Mouse (Mus musculus): Measurements from ENCODE around the gene Elmod3.

Gene Elmod3

GRCm38 (mm10) chr6:72597956-72598753, at the start of gene Elmod3, which contains the start of gene Retsat:
Gene Elmod3 (minus strand): TSS chr6:72598413.
Gene Retsat (plus strand): TSS chr6:72598475.
- DNase-seq (ENCODE audit: low read depth, low spot score), result peak; percentile 87

GRCm38 (mm10) chr6:72647383-72647820, 49.2 kb upstream of the Elmod3 start:
- DNase-seq (ENCODE audit: low read depth, low spot score), result peak; percentile 59

DNA sequence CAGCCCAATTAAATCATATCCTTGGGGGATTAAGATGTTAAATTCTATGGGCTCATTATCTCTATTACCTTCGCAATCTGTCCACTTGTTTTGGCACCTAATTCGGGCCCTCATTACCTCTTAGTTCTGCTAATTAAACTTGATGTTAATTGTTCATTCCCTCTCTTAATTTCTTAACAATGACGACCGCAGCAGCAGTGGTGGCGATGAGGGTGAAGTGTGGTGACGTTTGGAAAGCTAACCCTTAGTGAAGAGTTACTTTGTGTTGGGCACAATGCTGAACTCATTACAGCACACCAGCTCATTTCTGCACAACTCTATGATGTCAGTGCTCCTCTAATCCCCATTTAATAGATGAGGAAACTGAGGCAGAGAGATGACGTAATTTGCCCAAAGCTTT, 47.2 kb upstream of the Elmod3 start:
- DNase-seq (ENCODE audit: low read depth, low spot score), result no peak

- no peak for DNase-seq (ENCODE audit: low read depth, low spot score)
Observed at GRCm38 (mm10) chr6:72644576-72644975, 46.4 kb upstream of the Elmod3 start.

DNA sequence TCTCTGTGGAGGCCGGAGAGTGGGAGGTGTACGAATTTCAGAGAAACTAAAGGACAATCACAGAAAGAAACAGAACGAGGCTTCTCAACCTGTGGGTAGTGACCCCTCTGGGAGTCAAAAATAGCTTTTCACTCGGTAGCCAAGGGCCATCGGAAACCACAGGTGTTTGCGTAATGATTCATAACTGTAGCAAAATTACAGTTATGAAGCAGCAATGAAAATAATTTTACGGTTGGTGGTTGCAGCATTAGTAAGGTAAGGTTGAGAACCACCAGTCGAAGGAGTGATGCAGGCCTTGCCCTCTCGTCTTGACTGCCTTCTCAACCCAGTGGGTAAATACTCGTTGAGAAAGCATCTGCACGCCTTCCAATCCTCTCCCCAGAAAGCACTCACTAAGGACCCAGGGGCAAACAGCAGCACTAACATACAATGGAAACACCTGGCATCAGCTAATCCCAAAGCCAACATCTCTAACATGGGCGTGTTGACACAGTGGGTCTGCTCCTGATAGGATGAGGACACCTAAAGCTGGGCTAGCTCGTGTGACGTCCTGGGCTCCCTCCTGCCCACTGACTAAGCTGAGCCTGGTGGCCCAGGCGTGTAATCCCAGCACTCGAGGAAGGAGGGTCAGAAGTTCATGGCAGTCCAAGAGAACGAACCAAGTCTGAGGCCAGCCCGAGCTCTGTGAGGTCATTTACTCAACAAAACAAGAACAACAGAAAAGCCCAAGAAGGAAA, 43.2 kb upstream of the Elmod3 start:
- DNase-seq (ENCODE audit: low read depth, low spot score), result no peak

- DNase-seq (ENCODE audit: low read depth, low spot score), result no peak
Observed at GRCm38 (mm10) chr6:72636940-72637339, 38.7 kb upstream of the Elmod3 start.

DNA sequence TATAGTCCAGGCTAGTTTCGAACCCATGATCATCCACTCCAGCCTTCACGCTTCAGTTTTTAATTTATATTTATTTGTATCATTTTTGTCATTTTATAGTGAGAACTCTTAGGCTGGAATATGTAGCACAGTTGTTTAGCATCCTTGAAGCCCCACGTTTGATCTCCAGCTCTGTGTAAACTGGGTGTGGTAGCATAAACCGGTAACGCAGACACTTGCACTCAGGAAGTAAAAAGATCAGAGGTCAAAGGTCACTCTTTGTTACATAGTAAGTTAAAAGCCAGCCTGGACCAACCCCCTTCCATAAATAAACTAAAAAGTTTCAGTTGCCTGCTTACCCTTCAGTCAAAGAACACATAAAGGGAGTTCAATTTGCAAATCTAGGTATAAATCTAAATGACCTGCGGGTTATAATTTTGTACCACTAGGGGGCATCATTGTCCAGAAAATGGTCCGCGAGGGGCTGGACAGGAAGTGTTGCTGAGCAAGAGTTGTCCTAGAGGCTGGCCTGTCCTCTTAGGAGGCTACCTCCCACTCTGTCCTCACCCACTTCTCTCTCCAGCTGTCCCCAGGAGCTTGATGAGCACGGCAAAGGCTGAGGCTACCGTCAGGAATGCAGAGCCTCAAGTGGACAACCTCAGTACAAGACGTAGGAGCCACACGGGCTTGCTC, 37.7 kb upstream of the Elmod3 start:
- DNase-seq (ENCODE audit: low read depth, low spot score), result no peak

- no peak for DNase-seq (ENCODE audit: low read depth, low spot score)
Observed at GRCm38 (mm10) chr6:72634311-72634710, 36.1 kb upstream of the Elmod3 start.

GRCm38 (mm10) chr6:72631700-72632099, 33.5 kb upstream of the Elmod3 start:
- no peak for DNase-seq (ENCODE audit: low read depth, low spot score)

DNA sequence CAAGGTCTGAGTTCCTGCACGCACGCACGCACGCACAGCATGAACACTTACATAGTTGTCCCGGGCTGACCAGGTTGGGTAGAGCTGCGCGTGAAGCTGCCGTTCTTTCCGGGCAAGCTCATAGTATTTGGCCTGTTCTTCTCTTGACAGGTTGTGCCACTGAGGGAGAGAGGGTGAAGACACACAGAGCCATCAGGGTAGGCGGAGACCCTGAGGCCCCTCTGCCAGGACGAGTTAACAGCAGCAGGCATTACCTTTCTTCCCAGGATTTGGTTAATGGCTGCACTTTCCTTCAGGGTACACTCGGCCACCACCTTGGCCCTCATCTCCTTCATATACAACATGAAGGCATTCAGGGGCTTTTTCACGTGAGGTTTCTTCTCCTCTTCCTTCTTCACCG, 32.7 kb upstream of the Elmod3 start:
- no peak for DNase-seq (ENCODE audit: low read depth, low spot score)

GRCm38 (mm10) chr6:72630370-72630769, 32.2 kb upstream of the Elmod3 start:
- DNase-seq (ENCODE audit: low read depth, low spot score), result no peak

DNA sequence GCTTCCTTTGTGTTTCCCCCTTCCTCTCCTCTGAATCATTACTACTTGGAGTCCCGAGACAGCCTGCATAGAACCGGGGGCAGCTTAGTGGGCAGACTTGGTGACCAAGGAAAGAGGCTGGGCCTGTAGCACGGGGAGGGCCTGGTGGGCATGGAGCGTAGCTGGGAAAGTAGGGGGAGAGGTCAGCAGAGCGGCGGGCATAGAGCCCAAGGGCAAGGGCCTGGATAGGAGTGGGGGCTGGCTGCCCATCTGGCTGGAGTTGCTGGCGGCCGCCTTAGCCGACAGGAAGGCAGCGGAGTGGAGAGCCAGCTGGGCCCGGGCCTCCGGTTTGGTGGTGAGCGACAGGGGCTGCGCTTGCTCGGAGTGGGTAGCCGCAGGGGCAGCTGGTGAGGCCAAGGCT, 29.1 kb upstream of the Elmod3 start:
- no peak for DNase-seq (ENCODE audit: low read depth, low spot score)

- no peak for DNase-seq (ENCODE audit: low read depth, low spot score)
Observed at GRCm38 (mm10) chr6:72626391-72626790, 28.2 kb upstream of the Elmod3 start.

DNA sequence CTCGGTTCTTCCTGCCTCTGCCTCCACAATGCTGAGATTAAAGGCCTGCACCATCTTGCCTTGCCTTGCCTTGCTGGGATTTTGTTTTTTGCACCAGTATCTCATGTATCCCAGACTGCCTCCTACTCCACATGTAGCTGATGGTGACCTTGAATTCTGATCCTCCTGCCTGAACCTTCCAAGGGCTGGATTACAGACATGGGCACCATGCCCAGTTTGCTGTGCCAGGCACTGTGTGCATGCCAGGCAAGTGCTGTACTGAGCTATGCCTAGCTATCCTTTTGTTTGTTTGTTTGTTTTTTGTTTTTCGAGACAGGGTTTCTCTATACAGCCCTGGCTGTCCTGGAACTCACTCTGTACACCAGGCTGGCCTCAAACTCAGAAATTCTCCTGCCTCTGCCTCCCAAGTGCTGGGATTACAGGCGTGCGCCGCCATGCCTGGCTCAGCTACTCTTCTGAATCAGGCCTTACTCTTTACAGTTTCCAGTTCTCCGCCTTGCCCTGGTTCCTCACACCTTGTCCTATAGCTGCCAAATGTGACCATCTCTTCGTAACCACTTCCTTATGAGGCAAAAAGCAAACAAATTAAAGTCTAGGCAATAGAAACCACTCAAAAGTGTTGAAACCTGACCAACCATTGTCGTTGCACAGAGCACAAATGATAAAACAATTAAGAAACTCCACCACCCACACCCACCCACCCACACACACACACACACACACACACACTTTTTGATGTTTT, 25.6 kb upstream of the Elmod3 start:
- DNase-seq (ENCODE audit: low read depth, low spot score), result no peak

GRCm38 (mm10) chr6:72622917-72623316, 24.7 kb upstream of the Elmod3 start:
- no peak for DNase-seq (ENCODE audit: low read depth, low spot score)

GRCm38 (mm10) chr6:72620920-72621319, 22.7 kb upstream of the Elmod3 start:
- no peak for DNase-seq (ENCODE audit: low read depth, low spot score)

DNA sequence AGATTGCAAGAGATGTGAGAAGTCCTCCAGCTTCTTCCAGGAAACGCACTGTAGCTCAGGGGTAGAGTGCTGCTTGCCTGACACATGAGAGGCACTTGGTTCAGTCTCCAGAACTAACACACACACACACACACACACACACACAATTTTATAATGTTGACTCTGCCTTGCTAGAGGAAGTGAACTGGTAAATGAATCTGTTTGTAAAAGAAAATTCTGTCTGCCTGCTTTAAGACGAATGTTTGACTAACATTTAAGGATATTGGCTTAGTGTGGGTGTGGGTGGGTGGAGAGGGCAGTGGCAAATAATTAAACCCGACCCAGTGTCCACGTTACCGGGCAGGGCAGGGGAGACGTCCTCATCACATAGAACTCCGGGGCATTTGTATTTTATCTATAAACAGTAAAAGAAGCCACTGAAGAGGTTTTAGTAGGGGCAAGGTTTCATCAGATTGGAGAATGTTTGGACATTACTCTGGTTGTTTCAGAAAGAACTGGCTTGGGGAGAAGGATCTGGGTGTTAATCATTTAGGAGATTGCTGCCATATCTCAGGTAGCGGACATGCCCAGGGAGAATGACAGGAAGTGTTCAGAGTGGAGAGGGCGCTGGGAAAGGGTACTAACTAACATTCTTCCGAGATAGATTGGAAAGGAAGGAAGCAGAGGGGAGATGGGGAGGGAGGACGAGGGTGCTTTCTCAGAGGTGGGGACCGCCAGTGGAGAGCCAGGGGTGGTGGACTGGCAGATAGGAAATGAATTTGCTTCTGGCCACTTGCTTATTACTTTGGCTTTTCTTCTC, 21.7 kb upstream of the Elmod3 start:
- no peak for DNase-seq (ENCODE audit: low read depth, low spot score)

GRCm38 (mm10) chr6:72616643-72617288, 18.6 kb upstream of the Elmod3 start, which contains the start of gene Tgoln1:
Gene Tgoln1 (minus strand): TSS chr6:72617000.
- DNase-seq (ENCODE audit: low read depth, low spot score), result peak; percentile 81

GRCm38 (mm10) chr6:72615561-72616375, 17.6 kb upstream of the Elmod3 start:
- DNase-seq (ENCODE audit: low read depth, low spot score), result no peak
